Mouse (Mus musculus) embryonic fibroblast, embryonic 13.5 days (primary cell): ENCODE measurements around the gene 9530053A07Rik. TPM values are rescaled to one million over a fixed set of nuclear protein-coding genes. Genes with fewer than 3 reads are reported as not detected.

Experiments used
- H3K27ac ChIP-seq: 2 replicates; pipeline ENCODE4 v1.5.1; 2012; ENCODE audit warnings: low read length, control low read depth, inconsistent platforms; ENCODE audit not compliant: insufficient read depth
- H3K4me1 ChIP-seq: 2 replicates; pipeline ENCODE4 v1.6.1; 2011; ENCODE audit warnings: low read length; ENCODE audit not compliant: control insufficient read depth, insufficient read depth
- H3K4me3 ChIP-seq: 2 replicates; pipeline ENCODE4 v1.5.1; 2011; ENCODE audit warnings: mild to moderate bottlenecking, control low read depth, low read length; ENCODE audit not compliant: insufficient read depth
- CTCF ChIP-seq: IDR thresholded peaks from 2 replicates; pipeline ENCODE4 v1.5.1; 2011; ENCODE audit warnings: mild to moderate bottlenecking, control low read depth, low read length, moderate library complexity, borderline replicate concordance; ENCODE audit not compliant: insufficient read depth
- POLR2A ChIP-seq: IDR thresholded peaks from 2 replicates; pipeline ENCODE4 v1.6.1; 2011; ENCODE audit warnings: low read depth, mild to moderate bottlenecking, control low read depth, low read length, moderate library complexity
- polyA plus RNA-seq: library from polyadenylated mRNA; stranded (reverse); fragments of >200 nt; gene quantifications from 2 replicates; pipeline ENCODE4 v1.2.4, GENCODE M21; 2011; ENCODE audit warnings: low read depth; ENCODE audit not compliant: missing spikeins, insufficient read length

Gene 9530053A07Rik
- polyA plus RNA-seq, 1 experiment: not detected

DNA sequence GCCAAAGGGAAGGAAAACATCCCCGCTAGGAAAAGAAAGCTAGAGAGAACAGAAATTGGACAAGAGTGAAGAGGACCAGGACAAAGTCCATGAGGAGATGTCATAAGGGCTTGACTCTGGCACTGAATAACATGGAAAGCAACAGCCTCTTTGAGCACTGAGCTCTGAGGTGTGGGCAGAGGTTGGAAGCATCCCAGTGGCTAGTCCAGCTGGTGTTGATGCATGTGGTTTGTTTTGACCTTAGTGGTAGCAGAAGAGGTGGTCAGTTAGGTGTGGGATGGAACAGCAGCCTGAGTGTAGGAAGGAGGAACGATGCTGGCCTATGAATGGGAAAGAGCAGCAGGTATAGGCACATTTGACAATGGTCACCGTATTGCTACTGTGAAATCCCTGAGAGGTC lies 62.2 kb downstream of the 9530053A07Rik start:
- Histone ChIP-seq H3K4me1 (no peaks in the 10 kb centered on the region), H3K27ac (no peak overlapping the region), H3K4me3 (no peak overlapping the region)
- TF ChIP-seq POLR2A (no peak), CTCF (no peak)

DNA sequence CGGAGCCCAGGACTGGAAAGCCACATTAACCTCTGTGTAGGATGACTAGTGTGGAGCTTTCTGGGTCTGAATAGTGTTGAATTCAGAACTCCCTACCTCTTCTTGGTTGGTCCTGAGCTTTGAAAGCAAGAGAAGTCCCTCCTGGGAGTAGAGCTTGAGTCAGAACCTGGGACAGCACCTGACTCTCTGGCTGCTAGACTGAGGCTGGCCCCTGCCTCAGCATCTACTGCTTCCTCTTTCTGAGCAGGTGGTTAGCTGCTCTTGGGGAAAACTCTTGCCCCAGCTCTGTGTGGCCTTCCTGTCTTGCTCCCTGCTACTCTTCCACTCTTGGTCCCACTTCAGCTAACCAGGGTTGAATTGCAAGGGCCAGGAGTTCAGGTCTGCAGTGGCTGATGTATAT lies 62.6 kb downstream of the 9530053A07Rik start:
- no peaks in the 10 kb centered on the region for H3K4me1 ChIP-seq
- TF ChIP-seq CTCF (no peak), POLR2A (no peak)
- H3K4me3 ChIP-seq: no peak overlapping the region
- H3K27ac ChIP-seq: no peak overlapping the region

- TF ChIP-seq CTCF: no peak
- TF ChIP-seq POLR2A: no peak
- Histone ChIP-seq H3K27ac (no peak overlapping the region), H3K4me3 (no peak overlapping the region), H3K4me1 (no peaks in the 10 kb centered on the region)
Observed at GRCm38 (mm10) chr7:28195414-28196098, 66.3 kb downstream of the 9530053A07Rik start.

DNA sequence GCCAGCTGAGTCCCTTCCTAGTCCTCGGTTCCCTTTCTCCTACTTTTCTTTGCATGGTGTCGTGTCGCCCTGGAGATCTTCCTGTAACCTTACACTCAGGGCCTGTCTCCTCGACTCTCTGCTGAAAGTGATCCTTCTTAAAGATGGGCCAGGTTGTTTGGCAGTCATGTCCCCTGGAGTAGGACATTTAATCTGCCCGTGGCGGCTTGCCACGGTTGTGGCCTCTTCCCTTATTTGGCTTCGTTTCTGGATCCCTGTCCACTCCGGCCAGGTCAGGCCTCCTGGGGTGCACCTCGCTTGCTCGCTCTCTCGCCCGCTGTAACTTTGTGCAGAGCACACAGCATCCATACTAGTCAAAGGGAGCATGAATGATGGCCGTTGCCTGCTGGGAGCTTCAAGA lies 67.3 kb downstream of the 9530053A07Rik start:
- Histone ChIP-seq H3K4me1 (no peaks in the 10 kb centered on the region), H3K27ac (no peak overlapping the region), H3K4me3 (no peak overlapping the region)
- no peak for TF ChIP-seq POLR2A
- no peak for TF ChIP-seq CTCF

DNA sequence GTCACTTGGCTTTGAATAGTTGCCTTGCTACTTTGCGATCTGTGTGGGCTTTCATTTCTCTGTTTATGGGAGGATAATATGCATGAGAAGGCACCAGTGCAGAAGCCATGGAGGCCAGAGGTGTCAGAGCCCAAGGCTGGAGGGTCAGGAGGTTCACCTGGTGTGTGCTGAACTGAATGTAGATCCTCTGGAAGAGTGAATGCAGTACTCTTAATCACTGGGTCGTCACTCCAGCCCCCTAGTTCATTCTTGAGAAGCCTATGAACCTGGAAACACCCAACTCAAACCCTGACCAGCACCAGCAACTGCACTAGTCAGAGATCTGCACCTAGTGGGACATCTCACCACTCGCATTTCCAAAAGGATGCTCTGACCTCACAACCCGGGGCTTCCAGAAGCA lies 69.8 kb downstream of the 9530053A07Rik start:
- TF ChIP-seq CTCF: no peak
- TF ChIP-seq POLR2A: no peak
- no peak overlapping the region for H3K4me3 ChIP-seq

GRCm38 (mm10) chr7:28203207-28204108 lies 74.2 kb downstream of the 9530053A07Rik start:
- no peak overlapping the region for H3K27ac ChIP-seq
- no peaks in the 10 kb centered on the region for H3K4me1 ChIP-seq
- no peak overlapping the region for H3K4me3 ChIP-seq
- TF ChIP-seq CTCF (no peak), POLR2A (no peak)

More for the DNA sequence above, 69.8 kb downstream of the 9530053A07Rik start:
- Histone ChIP-seq H3K4me1 (no peaks in the 10 kb centered on the region), H3K27ac (no peak overlapping the region)

- Histone ChIP-seq H3K27ac (no peak overlapping the region), H3K4me1 (no peaks in the 10 kb centered on the region), H3K4me3 (no peak overlapping the region)
- TF ChIP-seq POLR2A (no peak), CTCF (no peak)
Observed at GRCm38 (mm10) chr7:28206044-28206600, 76.9 kb downstream of the 9530053A07Rik start.

- no peak overlapping the region for H3K27ac ChIP-seq
- TF ChIP-seq CTCF (no peak), POLR2A (no peak)
- no peak overlapping the region for H3K4me3 ChIP-seq
- H3K4me1 ChIP-seq: no peaks in the 10 kb centered on the region
Observed at GRCm38 (mm10) chr7:28208396-28208987, 79.2 kb downstream of the 9530053A07Rik start.

DNA sequence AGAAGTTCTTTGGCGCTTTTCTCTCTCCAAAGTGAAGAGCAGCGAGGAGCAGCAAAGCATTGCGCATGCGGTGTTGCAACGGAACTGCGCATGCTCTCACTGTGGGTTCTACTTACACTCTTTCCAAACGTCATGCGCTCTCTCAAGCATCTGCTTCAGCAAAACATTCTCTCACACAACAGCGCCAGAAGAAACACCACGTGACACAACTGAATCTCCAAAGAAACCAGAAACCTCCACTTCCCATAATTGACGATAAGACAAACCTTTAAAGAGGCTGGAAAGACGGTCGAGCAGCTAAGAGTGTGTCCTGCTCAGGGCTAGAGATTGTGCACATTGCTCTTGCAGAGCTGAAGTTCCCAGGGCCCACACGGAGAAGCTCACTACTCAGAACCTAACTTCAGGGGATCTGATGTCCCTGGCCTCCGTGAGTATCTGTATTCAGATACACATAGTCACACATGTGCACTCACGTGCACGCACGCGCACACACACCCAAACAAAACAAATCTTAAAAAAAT lies 79.8 kb downstream of the 9530053A07Rik start:
- Histone ChIP-seq H3K4me1 (no peaks in the 10 kb centered on the region), H3K27ac (no peak overlapping the region), H3K4me3 (no peak overlapping the region)
- TF ChIP-seq POLR2A: peak; percentile 55; the same call in 1 of the 2 replicates
- TF ChIP-seq CTCF: no peak

- Histone ChIP-seq H3K27ac (no peak overlapping the region), H3K4me3 (no peak overlapping the region), H3K4me1 (no peaks in the 10 kb centered on the region)
- no peak for TF ChIP-seq CTCF
Observed at GRCm38 (mm10) chr7:28210731-28211130, 81.5 kb downstream of the 9530053A07Rik start.
